Mouse (Mus musculus) left cerebral cortex, postnatal 14 days (tissue): Measurements from ENCODE around the gene Scn11a. TPM values are rescaled to one million over a fixed set of nuclear protein-coding genes. Genes with fewer than 3 reads are reported as not detected.

Experiments
- DNase-seq, 2 experiments: peaks; one replicate each; pipeline ENCODE4 v3.0.0; 2021 to 2022; ENCODE audit warnings: low spot score in 2 of 2, mixed read lengths in 1 of 2
- intact Hi-C: fragments of 180-260 bp; cut with DNase I; formaldehyde crosslinking; loops from one replicate; pipeline ENCODE4 v1.15.1; 2025
- long read RNA-seq, 2 experiments: library from polyadenylated mRNA; stranded (forward); transcript quantifications; one replicate each; pipeline ENCODE4 v2.0.0; 2021
- total RNA-seq, 2 experiments: library from RNA; stranded (reverse); gene quantifications; 2 replicates each; pipeline ENCODE4 v1.2.3; 2021

Gene Scn11a
- total RNA-seq: under 1 TPM; 0.13 to 0.40 TPM
- long read RNA-seq, experiment 1: 0 reads
- long read RNA-seq, experiment 2: 0 reads

GRCm38 (mm10) chr9:119825297-119825696 lies at the start of gene Scn11a:
Gene Scn11a (minus strand): TSS chr9:119825456.
- intact Hi-C loops: no loop called here
- DNase-seq: no peak

- intact Hi-C loops: no loop called here
Observed at GRCm38 (mm10) chr9:119854170-119854569, 28.9 kb upstream of the Scn11a start.

GRCm38 (mm10) chr9:119853071-119853846 lies 28.0 kb upstream of the Scn11a start:
- intact Hi-C loops: no loop called here
- DNase-seq: no peak

More at GRCm38 (mm10) chr9:119854170-119854569, 28.9 kb upstream of the Scn11a start:
- no peak for DNase-seq

GRCm38 (mm10) chr9:119852347-119853030 lies 27.2 kb upstream of the Scn11a start:
- peak in 1 of 2 experiments; percentile 33 for DNase-seq
- intact Hi-C loops: no loop called here

- intact Hi-C loops: no loop called here
- no peak for DNase-seq
Observed at GRCm38 (mm10) chr9:119849214-119849613, 24.0 kb upstream of the Scn11a start.

- DNase-seq: no peak
- intact Hi-C loops: no loop called here
Observed at GRCm38 (mm10) chr9:119848671-119849070, 23.4 kb upstream of the Scn11a start.

- no peak for DNase-seq
- intact Hi-C loops: no loop called here
Observed at GRCm38 (mm10) chr9:119847187-119847586, 21.9 kb upstream of the Scn11a start.

- DNase-seq: no peak
- intact Hi-C loops: no loop called here
Observed at GRCm38 (mm10) chr9:119844724-119845123, 19.5 kb upstream of the Scn11a start.

- intact Hi-C loops: no loop called here
- DNase-seq: no peak
Observed at GRCm38 (mm10) chr9:119843549-119843948, 18.3 kb upstream of the Scn11a start.

- DNase-seq: no peak
- intact Hi-C loops: no loop called here
Observed at GRCm38 (mm10) chr9:119842541-119843169, 17.4 kb upstream of the Scn11a start.

GRCm38 (mm10) chr9:119842091-119842490 lies 16.8 kb upstream of the Scn11a start:
- intact Hi-C loops: no loop called here
- no peak for DNase-seq

- no peak for DNase-seq
- intact Hi-C loops: no loop called here
Observed at GRCm38 (mm10) chr9:119841159-119841558, 15.9 kb upstream of the Scn11a start.

GRCm38 (mm10) chr9:119835581-119836125 lies 10.4 kb upstream of the Scn11a start:
- intact Hi-C loops: loop anchor here (5.0 kb wide), 1 partner anchor 38 kb away; no protein-coding TSS in a partner anchor
- DNase-seq: no peak

- no peak for DNase-seq
- intact Hi-C loops: no loop called here
Observed at GRCm38 (mm10) chr9:119831001-119831400, 5.7 kb upstream of the Scn11a start.

GRCm38 (mm10) chr9:119823722-119824121 lies 1.5 kb downstream of the Scn11a start:
- no peak for DNase-seq
- intact Hi-C loops: no loop called here

GRCm38 (mm10) chr9:119813631-119814030 lies 11.6 kb downstream of the Scn11a start:
- DNase-seq: no peak
- intact Hi-C loops: no loop called here

- no peak for DNase-seq
- intact Hi-C loops: no loop called here
Observed at GRCm38 (mm10) chr9:119806491-119806890, 18.8 kb downstream of the Scn11a start.

- DNase-seq: no peak
- intact Hi-C loops: no loop called here
Observed at GRCm38 (mm10) chr9:119804501-119804847, 20.8 kb downstream of the Scn11a start.

GRCm38 (mm10) chr9:119803845-119804500 lies 21.3 kb downstream of the Scn11a start:
- DNase-seq: no peak
- intact Hi-C loops: no loop called here
